ENCODE assay signal across 12 mouse cellular contexts in genomic region chr5:36225855-36226254, GRCm38 (mm10). TPM values are rescaled to one million over a fixed set of nuclear protein-coding genes. Genes with fewer than 3 reads are reported as not detected.
DNase-seq lines count a peak whose midpoint lies in the region; ATAC-seq and TF ChIP-seq lines count a peak whose summit lies in the region.
"Had no signal": no experiment of that assay in that cellular context is flagged by ENCODE, and none has a peak within 500 bp of the region (broad histone marks: within the 10 kb centered on the region; RNA-seq: fewer than 3 reads in every experiment).

No protein-coding gene starts in this region.

- no peak overlapping the region for H3K4me3 ChIP-seq in heart, embryonic 15.5 days
- H3K4me3 ChIP-seq in lung, embryonic 16.5 days (ENCODE audit: low read length) = no peak overlapping the region
- no peak overlapping the region for H3K4me3 ChIP-seq in limb, embryonic 14.5 days (replicated peaks; ENCODE audit: low read length)
- H3K4me3 ChIP-seq in stomach, postnatal 0 days (ENCODE audit: low read depth, low read length) = no peak overlapping the region
- H3K4me3 ChIP-seq: liver, embryonic 15.5 days; myocyte had no signal

- no peak for TF ChIP-seq EP300 in stomach, postnatal 0 days (optimal IDR thresholded peaks at IDR 0.05)

- peak overlapping the region; percentile 59 for H3K27ac ChIP-seq in heart, embryonic 15.5 days
- peak overlapping the region; percentile 29; the same call in 1 of the 2 replicates for H3K27ac ChIP-seq in lung, embryonic 16.5 days (ENCODE audit: low read length)
- H3K27ac ChIP-seq in limb, embryonic 14.5 days (replicated peaks; ENCODE audit: low read depth, low read length) = peak overlapping the region; percentile 86
- H3K27ac ChIP-seq in stomach, postnatal 0 days (replicated peaks) = peak overlapping the region; percentile 82
- H3K27ac ChIP-seq: liver, embryonic 15.5 days had no signal

- no peak for ATAC-seq in heart, embryonic 15.5 days (replicated peaks; ENCODE audit: insufficient number of reproducible peaks, insufficient read depth, low FRiP score, low read depth)
- no peak for ATAC-seq in lung, embryonic 16.5 days (ENCODE audit: low read depth)
- peak; percentile 24 for ATAC-seq in limb, embryonic 14.5 days (ENCODE audit: low FRiP score, low read depth)
- no peak for ATAC-seq in stomach, postnatal 0 days (ENCODE audit: low FRiP score, low TSS enrichment)

- TF ChIP-seq CTCF in stomach, postnatal 0 days (IDR thresholded peaks at IDR 0.05; ENCODE audit: low read depth) = no peak

- H3K4me2 ChIP-seq in heart, embryonic 15.5 days = no peak overlapping the region
- H3K4me2 ChIP-seq in lung, embryonic 16.5 days (ENCODE audit: low read depth, low read length) = no peak overlapping the region
- H3K4me2 ChIP-seq in limb, embryonic 14.5 days (replicated peaks; ENCODE audit: low read depth, low read length, severe bottlenecking) = no peak overlapping the region
- H3K4me2 ChIP-seq in stomach, postnatal 0 days (replicated peaks; ENCODE audit: low read depth) = no peak overlapping the region
- H3K4me2 ChIP-seq: liver, embryonic 15.5 days had no signal

- no peak for TF ChIP-seq POLR2A in limb, embryonic 14.5 days (IDR thresholded peaks at IDR 0.05; ENCODE audit: borderline replicate concordance, extremely low read depth, insufficient read depth, insufficient read length)

- WGBS in heart, embryonic 15.5 days = 74% methylated on average over 7 of the region's 7 CpGs
- WGBS in lung, embryonic 16.5 days = 65% methylated on average over 7 of the region's 7 CpGs
- 42% methylated on average over 7 of the region's 7 CpGs for WGBS in limb, embryonic 14.5 days
- 51% methylated on average over 7 of the region's 7 CpGs for WGBS in stomach, postnatal 0 days

- H3K9me3 ChIP-seq in heart, embryonic 15.5 days (replicated peaks) = no peaks in the 10 kb centered on the region
- H3K9me3 ChIP-seq in lung, embryonic 16.5 days (ENCODE audit: control insufficient read depth, low read length) = no peaks in the 10 kb centered on the region
- no peaks in the 10 kb centered on the region for H3K9me3 ChIP-seq in limb, embryonic 14.5 days (ENCODE audit: control insufficient read depth, low read length)
- H3K9me3 ChIP-seq in stomach, postnatal 0 days (ENCODE audit: control insufficient read depth, low read length) = no peaks in the 10 kb centered on the region
- H3K9me3 ChIP-seq: liver, embryonic 15.5 days had no signal

- intact Hi-C loops in heart, postnatal 25 days (cut with DNase I) = loop anchor here (10.0 kb wide), 2 partner anchors 81 to 169 kb away; partner anchors contain the start of gene Sorcs2
- intact Hi-C loops in gastrocnemius, postnatal 14 days (cut with DNase I; ENCODE audit: low total_unique reads) = loop anchor here (10.0 kb wide), 2 partner anchors 81 to 191 kb away; no protein-coding TSS in a partner anchor

- no peak overlapping the region for H3K9ac ChIP-seq in heart, embryonic 15.5 days
- peak overlapping the region; percentile 21; the same call in 1 of the 2 replicates for H3K9ac ChIP-seq in lung, embryonic 16.5 days (ENCODE audit: low read length)
- peak overlapping the region; percentile 32 for H3K9ac ChIP-seq in limb, embryonic 14.5 days (ENCODE audit: low read depth, low read length, severe bottlenecking)
- no peak overlapping the region for H3K9ac ChIP-seq in stomach, postnatal 0 days (ENCODE audit: low read length)
- H3K9ac ChIP-seq: liver, embryonic 15.5 days had no signal

- H3K36me3 ChIP-seq in heart, embryonic 15.5 days = no peaks in the 10 kb centered on the region
- H3K36me3 ChIP-seq in lung, embryonic 16.5 days (ENCODE audit: control insufficient read depth, insufficient read depth, low read length) = no peaks in the 10 kb centered on the region
- H3K36me3 ChIP-seq in limb, embryonic 14.5 days (ENCODE audit: control insufficient read depth, insufficient read depth, low read length) = peaks cover 4% of the 10 kb centered on the region
- H3K36me3 ChIP-seq in stomach, postnatal 0 days (ENCODE audit: control insufficient read depth, insufficient read depth, low read length) = no peaks in the 10 kb centered on the region
- H3K36me3 ChIP-seq: liver, embryonic 15.5 days had no signal

- peaks cover 11% of the 10 kb centered on the region for H3K4me1 ChIP-seq in heart, embryonic 15.5 days (replicated peaks)
- no peaks in the 10 kb centered on the region for H3K4me1 ChIP-seq in lung, embryonic 16.5 days (replicated peaks; ENCODE audit: control insufficient read depth, insufficient read depth, low read length)
- H3K4me1 ChIP-seq in limb, embryonic 14.5 days (ENCODE audit: control insufficient read depth, insufficient read depth, low read length) = peaks cover 28% of the 10 kb centered on the region
- no peaks in the 10 kb centered on the region; the same call in 1 of the 2 replicates for H3K4me1 ChIP-seq in stomach, postnatal 0 days (replicated peaks; ENCODE audit: control insufficient read depth, insufficient read depth)
- H3K4me1 ChIP-seq: liver, embryonic 15.5 days had no signal

- H3K27me3 ChIP-seq in heart, embryonic 15.5 days = no peaks in the 10 kb centered on the region
- H3K27me3 ChIP-seq in lung, embryonic 16.5 days (ENCODE audit: control insufficient read depth, insufficient read depth, low read depth, low read length) = no peaks in the 10 kb centered on the region
- H3K27me3 ChIP-seq in limb, embryonic 14.5 days (ENCODE audit: control insufficient read depth, insufficient read depth, low read length) = no peaks in the 10 kb centered on the region
- no peaks in the 10 kb centered on the region for H3K27me3 ChIP-seq in stomach, postnatal 0 days (ENCODE audit: control insufficient read depth, insufficient read depth, low read length)
- H3K27me3 ChIP-seq: liver, embryonic 15.5 days had no signal

- DNase-seq in heart, postnatal 25 days (ENCODE audit: low spot score) = no peak
- DNase-seq in lung, postnatal 4 days = no peak
- no peak for DNase-seq in limb, embryonic 14.5 days (ENCODE audit: low spot score)
- DNase-seq in stomach, postnatal 0 days (ENCODE audit: low spot score) = no peak
- DNase-seq in gastrocnemius, postnatal 14 days = no peak
- DNase-seq: retina, postnatal 1 day had no signal

RNA-seq across cellular contexts. Expression of gene Psapl1, which starts 22.0 kb away (rescaled TPM):
- 0.13 and 0.20 TPM in 2 replicates for polyA plus RNA-seq in heart, embryonic 15.5 days (2015; fragmentation: Nextera tagmentation; extraction: Ambion mirVana)
- not detected for total RNA-seq in heart, postnatal 25 days (2021)
- 0.13 and 1.3 TPM in 2 replicates for polyA plus RNA-seq in lung, embryonic 16.5 days (2015; fragmentation: Nextera tagmentation; extraction: Ambion mirVana)
- 0.81 and 1.2 TPM in 2 replicates for polyA plus RNA-seq in limb, embryonic 14.5 days (2012; rRNA removed)
- polyA plus RNA-seq in limb, embryonic 14.5 days (2014; fragmentation: Nextera tagmentation; extraction: Ambion mirVana) = 4.5 and 7.3 TPM in 2 replicates
- 311 and 314 TPM in 2 replicates for polyA plus RNA-seq in stomach, postnatal 0 days (2015; fragmentation: Nextera tagmentation; extraction: Ambion mirVana)
- total RNA-seq in gastrocnemius, postnatal 14 days (2021) = not detected
- total RNA-seq: CH12.LX had no signal
- polyA plus RNA-seq: cortical plate, adult 2 months had no signal

Comparison
In these comparisons a context has a peak if more than half of its experiments do, and no peak if none do; other contexts are left out.
1. H3K27ac ChIP-seq: peak in every context shown above with its lines; median percentile 86 in limb, embryonic 14.5 days; 82 in stomach, postnatal 0 days; 59 in heart, embryonic 15.5 days; 29 in lung, embryonic 16.5 days.
2. H3K9ac ChIP-seq: peak in lung, embryonic 16.5 days (single experiment) and limb, embryonic 14.5 days (single experiment); none in heart, embryonic 15.5 days (single experiment) and stomach, postnatal 0 days (single experiment).
3. RNA of gene Psapl1, which starts 22.0 kb away (polyA plus RNA-seq): 311 to 314 TPM in stomach, postnatal 0 days; 0.81 to 7.3 TPM in limb, embryonic 14.5 days, 0.13 to 0.20 TPM in heart, embryonic 15.5 days and 0.13 to 1.3 TPM in lung, embryonic 16.5 days; every median in the first group is over 10 times any median in the second.